Mouse (Mus musculus): ENCODE results near the gene Trim12a.
"Not testable (repeated sequence)": the region's sequence is repeated elsewhere in the genome, so short reads cannot be mapped to it uniquely, and the experiment has no call there.

The Trim12a gene

GRCm38 (mm10) chr7:104315369-104316080 is at the start of gene Trim12a:
Gene Trim12a, minus strand, starts transcription at chr7:104315466.
- not testable (repeated sequence) for H3K36me3 ChIP-seq (ENCODE audit: control insufficient read depth, insufficient read depth, low read length, poor library complexity, severe bottlenecking); H3K27me3 ChIP-seq (ENCODE audit: control insufficient read depth, insufficient read depth, low read length, poor library complexity, severe bottlenecking); DNase-seq (ENCODE audit: low read depth, low spot score)

GRCm38 (mm10) chr7:104353600-104353967 is 38.3 kb upstream of the Trim12a start:
- H3K27me3 ChIP-seq (ENCODE audit: control insufficient read depth, insufficient read depth, low read length, poor library complexity, severe bottlenecking) = no peaks in the 10 kb centered on the region

GRCm38 (mm10) chr7:104352717-104353599 is 37.7 kb upstream of the Trim12a start, which contains the start of gene Trim12c:
Gene Trim12c, minus strand, starts transcription at chr7:104353362.
- DNase-seq (ENCODE audit: low read depth, low spot score) = peak; percentile 89
- Histone ChIP-seq H3K36me3 (ENCODE audit: control insufficient read depth, insufficient read depth, low read length, poor library complexity, severe bottlenecking) (0 out of 2 replicates have a peak, but pooled peaks cover 1% of the 10 kb centered on the region), H3K27me3 (ENCODE audit: control insufficient read depth, insufficient read depth, low read length, poor library complexity, severe bottlenecking) (no peaks in the 10 kb centered on the region)

More at GRCm38 (mm10) chr7:104353600-104353967, 38.3 kb upstream of the Trim12a start:
- H3K36me3 ChIP-seq (ENCODE audit: control insufficient read depth, insufficient read depth, low read length, poor library complexity, severe bottlenecking) = 0 out of 2 replicates have a peak, but pooled peaks cover 1% of the 10 kb centered on the region
- DNase-seq (ENCODE audit: low read depth, low spot score) = peak; percentile 22

DNA sequence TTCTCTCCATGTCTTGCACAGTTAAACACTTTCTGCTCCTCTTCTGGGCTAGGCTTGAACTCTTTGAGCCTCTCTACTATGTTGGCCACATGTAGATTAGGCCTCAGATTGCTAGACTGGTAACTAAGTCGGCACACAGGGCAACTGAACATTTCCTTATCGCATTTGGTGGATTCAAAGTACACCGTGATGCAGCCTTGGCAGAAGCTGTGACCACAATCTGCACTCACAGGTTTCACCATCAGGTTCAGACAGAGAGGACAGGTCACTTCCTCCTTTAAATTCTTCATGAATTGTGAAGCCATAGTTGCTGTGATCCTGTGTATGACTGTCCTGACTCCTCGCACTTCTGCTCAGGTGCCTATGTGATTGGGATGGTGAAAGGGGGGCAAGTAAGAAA is 32.8 kb upstream of the Trim12a start:
- not testable (repeated sequence) for H3K36me3 ChIP-seq (ENCODE audit: control insufficient read depth, insufficient read depth, low read length, poor library complexity, severe bottlenecking); H3K27me3 ChIP-seq (ENCODE audit: control insufficient read depth, insufficient read depth, low read length, poor library complexity, severe bottlenecking); DNase-seq (ENCODE audit: low read depth, low spot score)

- not testable (repeated sequence) for DNase-seq (ENCODE audit: low read depth, low spot score); H3K36me3 ChIP-seq (ENCODE audit: control insufficient read depth, insufficient read depth, low read length, poor library complexity, severe bottlenecking); H3K27me3 ChIP-seq (ENCODE audit: control insufficient read depth, insufficient read depth, low read length, poor library complexity, severe bottlenecking)
Measured at GRCm38 (mm10) chr7:104340744-104341143, 25.5 kb upstream of the Trim12a start.

DNA sequence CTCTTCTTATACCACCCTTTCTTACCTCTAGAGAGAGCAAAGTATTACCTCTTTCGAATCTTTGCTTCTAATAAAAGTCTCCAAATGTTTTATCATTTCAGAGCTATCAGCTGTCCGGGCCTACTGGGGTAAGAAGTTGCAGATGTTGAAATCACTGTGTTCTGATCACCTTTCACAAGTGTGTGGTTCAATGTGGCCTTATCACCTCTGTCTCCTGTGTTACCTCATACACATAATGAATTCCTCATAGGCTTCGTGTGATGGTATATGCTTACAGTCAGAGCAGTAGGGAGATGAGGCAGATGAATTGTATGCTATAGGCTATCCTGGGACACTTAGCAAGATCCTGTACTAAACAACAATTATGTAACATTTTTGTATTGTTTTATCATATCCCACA is 20.3 kb upstream of the Trim12a start:
- not testable (repeated sequence) for H3K27me3 ChIP-seq (ENCODE audit: control insufficient read depth, insufficient read depth, low read length, poor library complexity, severe bottlenecking); H3K36me3 ChIP-seq (ENCODE audit: control insufficient read depth, insufficient read depth, low read length, poor library complexity, severe bottlenecking); DNase-seq (ENCODE audit: low read depth, low spot score)

DNA sequence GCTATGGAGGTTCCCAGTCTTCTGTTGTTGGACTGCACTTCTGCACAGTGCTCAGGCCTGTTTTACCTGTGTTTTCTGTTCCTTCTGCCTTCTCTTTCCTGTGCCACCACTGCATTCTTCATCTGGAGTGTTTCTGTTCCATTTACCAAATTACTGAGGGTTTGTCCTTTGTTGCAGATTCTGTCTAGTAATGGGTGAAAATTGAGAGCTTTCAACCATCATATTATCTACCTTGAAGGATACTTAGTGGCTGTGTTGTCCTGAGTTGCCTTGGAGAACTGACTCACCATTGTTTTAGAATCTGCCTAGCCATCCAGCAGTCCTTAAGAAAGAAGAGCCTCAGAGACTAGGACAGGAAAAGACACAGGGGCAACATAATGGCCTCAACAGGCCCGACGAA is 13.9 kb upstream of the Trim12a start, which contains the start of gene Trim34b:
Gene Trim34b (plus strand): TSS at position 301 of the 400 bp plus-strand sequence.
- not testable (repeated sequence) for DNase-seq (ENCODE audit: low read depth, low spot score); H3K36me3 ChIP-seq (ENCODE audit: control insufficient read depth, insufficient read depth, low read length, poor library complexity, severe bottlenecking); H3K27me3 ChIP-seq (ENCODE audit: control insufficient read depth, insufficient read depth, low read length, poor library complexity, severe bottlenecking)

DNA sequence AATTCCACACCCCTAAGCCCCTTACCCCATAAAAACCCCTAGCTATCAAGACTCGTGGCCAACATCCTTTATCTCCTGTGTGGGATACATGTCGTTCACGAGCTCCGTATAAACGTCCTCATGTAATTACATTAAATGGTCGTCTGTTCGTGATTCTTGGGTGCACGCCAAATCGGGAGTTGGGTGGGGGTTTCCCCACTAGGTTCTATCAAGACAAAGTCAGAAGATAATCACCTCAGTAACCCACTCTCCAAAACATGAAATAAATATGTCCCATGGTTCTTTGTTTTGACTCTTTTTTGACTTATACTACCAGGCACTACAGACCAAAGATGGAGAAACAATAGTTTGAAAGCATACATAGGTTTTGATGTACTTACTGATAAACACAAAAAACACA is 6.8 kb upstream of the Trim12a start:
- no peak for DNase-seq (ENCODE audit: low read depth, low spot score)

GRCm38 (mm10) chr7:104314796-104315353 is 391 bp downstream of the Trim12a start:
- DNase-seq (ENCODE audit: low read depth, low spot score) = peak; percentile 73
- H3K27me3 ChIP-seq (ENCODE audit: control insufficient read depth, insufficient read depth, low read length, poor library complexity, severe bottlenecking) = no peaks in the 10 kb centered on the region
- no peaks in the 10 kb centered on the region for H3K36me3 ChIP-seq (ENCODE audit: control insufficient read depth, insufficient read depth, low read length, poor library complexity, severe bottlenecking)

More for the DNA sequence above, 6.8 kb upstream of the Trim12a start:
- no peaks in the 10 kb centered on the region for H3K27me3 ChIP-seq (ENCODE audit: control insufficient read depth, insufficient read depth, low read length, poor library complexity, severe bottlenecking)
- H3K36me3 ChIP-seq (ENCODE audit: control insufficient read depth, insufficient read depth, low read length, poor library complexity, severe bottlenecking) = 0 out of 2 replicates have a peak, but pooled peaks cover 4% of the 10 kb centered on the region

- peak; percentile 83 for DNase-seq (ENCODE audit: low read depth, low spot score)
- no peaks in the 10 kb centered on the region for H3K36me3 ChIP-seq (ENCODE audit: control insufficient read depth, insufficient read depth, low read length, poor library complexity, severe bottlenecking)
- H3K27me3 ChIP-seq (ENCODE audit: control insufficient read depth, insufficient read depth, low read length, poor library complexity, severe bottlenecking) = no peaks in the 10 kb centered on the region
Measured at GRCm38 (mm10) chr7:104291638-104292400, 23.4 kb downstream of the Trim12a start.

GRCm38 (mm10) chr7:104290641-104291040 is 24.6 kb downstream of the Trim12a start:
- peak; percentile 70 for DNase-seq (ENCODE audit: low read depth, low spot score)
- Histone ChIP-seq H3K36me3 (ENCODE audit: control insufficient read depth, insufficient read depth, low read length, poor library complexity, severe bottlenecking) (no peaks in the 10 kb centered on the region), H3K27me3 (ENCODE audit: control insufficient read depth, insufficient read depth, low read length, poor library complexity, severe bottlenecking) (no peaks in the 10 kb centered on the region)

DNA sequence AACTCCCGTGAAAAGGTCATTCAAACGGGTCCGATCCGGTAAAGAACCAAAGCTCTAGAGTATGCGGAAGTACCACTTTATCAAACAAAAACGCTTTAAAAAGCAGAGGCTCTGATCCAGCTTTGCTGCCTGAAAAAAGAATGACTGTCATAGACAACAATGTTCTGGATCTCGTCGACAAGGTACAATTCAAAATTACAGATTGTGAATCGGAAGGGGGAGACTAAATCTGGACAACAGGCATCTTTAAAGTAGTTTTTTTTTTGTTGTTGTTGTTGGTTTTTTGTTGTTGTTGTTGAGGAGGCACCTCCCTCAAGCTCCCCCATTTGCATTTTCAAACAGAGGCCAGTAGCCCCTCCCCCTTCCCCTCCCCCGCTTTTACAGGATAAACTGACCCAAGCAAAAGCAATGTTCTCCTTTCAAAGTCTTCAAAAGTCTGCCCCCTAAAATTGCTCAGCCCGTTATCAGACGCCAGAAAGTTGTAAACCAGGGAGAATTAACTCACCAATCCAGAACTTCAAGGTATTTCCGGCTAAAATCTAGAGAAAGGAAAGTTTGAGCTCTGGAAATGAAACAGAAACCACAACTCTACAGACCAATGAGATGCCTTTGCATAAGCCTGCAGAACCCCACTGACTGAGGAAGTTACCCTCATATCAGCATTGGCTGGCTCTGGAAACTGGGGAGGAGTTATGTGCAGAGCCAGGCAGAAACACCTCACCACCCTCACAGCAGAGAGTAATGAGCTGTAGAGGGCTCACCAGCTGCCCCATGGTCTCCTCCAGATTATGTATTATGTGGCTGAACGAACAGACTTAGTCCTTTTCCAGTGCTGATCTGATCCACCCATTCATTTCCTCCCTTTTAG is 27.5 kb downstream of the Trim12a start, which contains the start of gene Trim5:
Gene Trim5 (minus strand): TSS at position 519 of the 868 bp plus-strand sequence.
- H3K27me3 ChIP-seq (ENCODE audit: control insufficient read depth, insufficient read depth, low read length, poor library complexity, severe bottlenecking); H3K36me3 ChIP-seq (ENCODE audit: control insufficient read depth, insufficient read depth, low read length, poor library complexity, severe bottlenecking): not testable (repeated sequence)
- peak; percentile 48 for DNase-seq (ENCODE audit: low read depth, low spot score)

GRCm38 (mm10) chr7:104279361-104279760 is 35.9 kb downstream of the Trim12a start:
- not testable (repeated sequence) for H3K27me3 ChIP-seq (ENCODE audit: control insufficient read depth, insufficient read depth, low read length, poor library complexity, severe bottlenecking); DNase-seq (ENCODE audit: low read depth, low spot score); H3K36me3 ChIP-seq (ENCODE audit: control insufficient read depth, insufficient read depth, low read length, poor library complexity, severe bottlenecking)

Data from splenic B cell, adult 2 months (primary cell).